Mouse (Mus musculus) CH12.LX (cell line): Measurements from ENCODE around the gene Gpr142. TPM values are rescaled to one million over a fixed set of nuclear protein-coding genes. Genes with fewer than 3 reads are reported as not detected.

Source experiments
- DNase-seq: peaks from one replicate; pipeline ENCODE4 v3.0.0-alpha.2; 2013; ENCODE audit errors: extremely low read depth
- H3K27ac ChIP-seq: 2 replicates; pipeline ENCODE4 v1.5.1; 2012; ENCODE audit warnings: low read depth, mild to moderate bottlenecking, control low read depth, moderate library complexity; ENCODE audit not compliant: insufficient read depth
- H3K27me3 ChIP-seq: replicated peaks from 2 replicates; pipeline ENCODE3; 2012; ENCODE audit warnings: inconsistent platforms
- H3K36me3 ChIP-seq, 2 experiments: replicated peaks in 1 of 2; 2 replicates each; pipeline versions ENCODE3 to v1.6.1; 2012; ENCODE audit warnings: inconsistent platforms in 1 of 2, low read length in 1 of 2, mild to moderate bottlenecking in 1 of 2, mixed read lengths in 1 of 2, moderate library complexity in 1 of 2; ENCODE audit not compliant: control insufficient read depth in 1 of 2, insufficient read depth in 1 of 2
- H3K4me1 ChIP-seq, 2 experiments: 2 replicates each; pipeline ENCODE4 v1.6.1; 2012; ENCODE audit warnings: inconsistent platforms in 1 of 2, moderate library complexity in 1 of 2; ENCODE audit not compliant: insufficient read depth in 2 of 2, control insufficient read depth in 1 of 2
- H3K4me2 ChIP-seq: 2 replicates; pipeline ENCODE4 v1.6.1; 2012; ENCODE audit warnings: low read depth, mild to moderate bottlenecking, control low read depth; ENCODE audit not compliant: poor library complexity, insufficient read depth, severe bottlenecking
- H3K4me3 ChIP-seq, 3 experiments: fragments of 150-350 bp in 1 of 3; sonication (generic) in 1 of 3; replicated peaks in 1 of 3; 2 replicates each; pipeline versions ENCODE3 to v1.5.1; 2011 to 2012; ENCODE audit warnings: low read depth in 2 of 3, low read length in 2 of 3, mild to moderate bottlenecking in 2 of 3, moderate library complexity in 2 of 3, control low read depth in 1 of 3, improper control_type of control experiment in 1 of 3, inconsistent platforms in 1 of 3, mixed read lengths in 1 of 3; ENCODE audit not compliant: poor library complexity in 1 of 3
- H3K79me2 ChIP-seq: replicated peaks from 2 replicates; pipeline ENCODE4 v1.6.1; 2012; ENCODE audit warnings: mild to moderate bottlenecking, moderate library complexity; ENCODE audit not compliant: control insufficient read depth, poor library complexity, insufficient read depth, severe bottlenecking; ENCODE audit errors: extremely low read depth
- H3K9ac ChIP-seq: 2 replicates; pipeline ENCODE4 v1.6.1; 2012; ENCODE audit warnings: low read depth, mild to moderate bottlenecking, control low read depth, moderate library complexity; ENCODE audit not compliant: insufficient read depth
- H3K9me3 ChIP-seq: replicated peaks from 2 replicates; pipeline ENCODE3; 2012; ENCODE audit warnings: low read length, inconsistent platforms, mixed read lengths
- CHD1 ChIP-seq: IDR thresholded peaks from 2 replicates; pipeline ENCODE4 v1.6.1; 2012; ENCODE audit warnings: low read depth, low read length, improper control_type of control experiment, inconsistent platforms
- CHD2 ChIP-seq: IDR thresholded peaks from 2 replicates; pipeline ENCODE4 v1.6.1; 2011; ENCODE audit warnings: low read length, improper control_type of control experiment
- E2F4 ChIP-seq: IDR thresholded peaks from 2 replicates; pipeline ENCODE4 v1.6.1; 2011; ENCODE audit warnings: low read depth, low read length, improper control_type of control experiment; ENCODE audit not compliant: insufficient replicate concordance
- EP300 ChIP-seq: IDR thresholded peaks from 2 replicates; pipeline ENCODE4 v1.6.1; 2011; ENCODE audit warnings: low read length, improper control_type of control experiment
- ETS1 ChIP-seq: conservative IDR thresholded peaks from 2 replicates; pipeline ENCODE4 v1.6.1; 2012; ENCODE audit warnings: low read depth, mild to moderate bottlenecking, inconsistent platforms, low read length, improper control_type of control experiment, moderate library complexity
- HCFC1 ChIP-seq: IDR thresholded peaks from 2 replicates; pipeline ENCODE4 v1.6.1; 2012; ENCODE audit warnings: low read depth, mild to moderate bottlenecking, inconsistent platforms, low read length, improper control_type of control experiment
- MAX ChIP-seq: IDR thresholded peaks from 2 replicates; pipeline ENCODE4 v1.6.1; 2011; ENCODE audit warnings: low read length, improper control_type of control experiment
- MYC ChIP-seq: IDR thresholded peaks from 2 replicates; pipeline ENCODE4 v1.6.1; 2011; ENCODE audit warnings: low read depth, mild to moderate bottlenecking, improper control_type of control experiment, low read length
- NELFE ChIP-seq: IDR thresholded peaks from 2 replicates; pipeline ENCODE4 v1.6.1; 2011; ENCODE audit warnings: low read depth, low read length, improper control_type of control experiment
- NRF1 ChIP-seq: IDR thresholded peaks from 2 replicates; pipeline ENCODE4 v1.6.1; 2014; ENCODE audit warnings: low read depth, mild to moderate bottlenecking, inconsistent platforms, low read length, improper control_type of control experiment, moderate library complexity
- PAX5 ChIP-seq: IDR thresholded peaks from 2 replicates; pipeline ENCODE4 v1.6.1; 2012; ENCODE audit warnings: low read length, inconsistent platforms, mixed read lengths
- POLR2AphosphoS2 ChIP-seq: IDR thresholded peaks from 2 replicates; pipeline ENCODE4 v1.6.1; 2011; ENCODE audit warnings: low read depth, low read length, improper control_type of control experiment
- RCOR1 ChIP-seq: conservative IDR thresholded peaks from 2 replicates; pipeline ENCODE4 v1.6.1; 2012; ENCODE audit warnings: low read depth, mild to moderate bottlenecking, inconsistent platforms, low read length, improper control_type of control experiment
- SIN3A ChIP-seq: IDR thresholded peaks from 2 replicates; pipeline ENCODE4 v1.6.1; 2012; ENCODE audit warnings: low read length, improper control_type of control experiment, inconsistent platforms
- USF1 ChIP-seq: IDR thresholded peaks from 2 replicates; pipeline ENCODE4 v1.6.1; 2014; ENCODE audit warnings: low read depth, mild to moderate bottlenecking, inconsistent platforms, low read length, improper control_type of control experiment
- USF2 ChIP-seq: conservative IDR thresholded peaks from 2 replicates; pipeline ENCODE4 v1.6.1; 2011; ENCODE audit warnings: low read depth, low read length, improper control_type of control experiment
- ZC3H11A ChIP-seq: IDR thresholded peaks from 2 replicates; pipeline ENCODE4 v1.6.1; 2012; ENCODE audit warnings: low read depth, mild to moderate bottlenecking, inconsistent platforms, low read length, improper control_type of control experiment
- ZKSCAN1 ChIP-seq: IDR thresholded peaks from 2 replicates; pipeline ENCODE4 v1.6.1; 2012; ENCODE audit warnings: low read depth, inconsistent platforms, low read length, improper control_type of control experiment, borderline replicate concordance
- ZMIZ1 ChIP-seq: IDR thresholded peaks from 2 replicates; pipeline ENCODE4 v1.6.1; 2012; ENCODE audit warnings: low read depth, mild to moderate bottlenecking, inconsistent platforms, low read length, improper control_type of control experiment
- ZNF384 ChIP-seq: IDR thresholded peaks from 2 replicates; pipeline ENCODE4 v1.6.1; 2012; ENCODE audit warnings: low read depth, low read length, improper control_type of control experiment, inconsistent platforms
- dilution Hi-C: fragments of 300-500 bp; cut with MboI; formaldehyde crosslinking; loops from 2 replicates; pipeline ENCODE4 v1.14.3; 2020; ENCODE audit warnings: low sequenced_read_pairs; ENCODE audit not compliant: extremely low pct_unique_long_range_greater_than_20kb, extremely low pct_ligation_motif_present
- in situ Hi-C: fragments of 300-500 bp; cut with MboI; formaldehyde crosslinking; loops from 3 replicates; pipeline ENCODE4 v1.14.3; 2019; ENCODE audit warnings: low sequenced_read_pairs, low pct_ligation_motif_present, low pct_unique_long_range_greater_than_20kb, mixed read lengths
- polyA plus RNA-seq: library from polyadenylated mRNA; unstranded; fragments of >175 nt; gene quantifications from 2 replicates; pipeline ENCODE4 v1.2.1, GENCODE M21; 2012; ENCODE audit warnings: low read depth; ENCODE audit not compliant: insufficient read length
- total RNA-seq, 2 experiments: library from RNA; depleted of rRNA; stranded (reverse); fragments of 300-350 nt in 1 of 2; fragments of >200 nt in 1 of 2; gene quantifications; 2 replicates each; pipeline ENCODE4 v1.2.3; 2012 to 2014

Gpr142 gene
- total and polyA plus RNA-seq, 3 experiments, result not detected

GRCm38 (mm10) chr11:114851269-114851607 lies 52.5 kb downstream of the Gpr142 start:
- DNase-seq, result no peak
- in situ Hi-C loops, result no loop called here
- Histone ChIP-seq H3K4me3 (no peak overlapping the region), H3K27ac (no peak overlapping the region), H3K9me3 (peaks cover 25% of the 10 kb centered on the region), H3K79me2 (no peaks in the 10 kb centered on the region), H3K4me2 (no peak overlapping the region), H3K9ac (no peak overlapping the region), H3K4me1 (peaks cover 3 to 21% of the 10 kb centered on the region in 2 experiments; a peak in 2 of 4 replicates), H3K36me3 (no peaks in the 10 kb centered on the region), H3K27me3 (peaks cover 6% of the 10 kb centered on the region)
- dilution Hi-C loops, result no loop called here
- TF ChIP-seq ZNF384, result no peak
- TF ChIP-seq USF2, result no peak
- TF ChIP-seq ZC3H11A, result no peak
- TF ChIP-seq USF1, result no peak
- TF ChIP-seq SIN3A, result no peak
- TF ChIP-seq NRF1, result no peak
- no peak for TF ChIP-seq EP300
- no peak for TF ChIP-seq ZMIZ1
- TF ChIP-seq NELFE, result no peak
- no peak for TF ChIP-seq CHD2
- no peak for TF ChIP-seq CHD1

GRCm38 (mm10) chr11:114851608-114852310 lies 53.0 kb downstream of the Gpr142 start:
- peaks cover 6% of the 10 kb centered on the region for H3K27me3 ChIP-seq
- dilution Hi-C loops (no loop called here), in situ Hi-C loops (no loop called here)
- H3K27ac ChIP-seq, result no peak overlapping the region
- no peak for DNase-seq
- no peak overlapping the region for H3K4me2 ChIP-seq
- no peaks in the 10 kb centered on the region for H3K36me3 ChIP-seq
- no peak for TF ChIP-seq ETS1
- TF ChIP-seq USF2, result no peak
- TF ChIP-seq MAX, result no peak
- no peak for TF ChIP-seq ZC3H11A
- TF ChIP-seq HCFC1, result no peak
- no peak for TF ChIP-seq ZKSCAN1
- no peak for TF ChIP-seq ZMIZ1
- no peak for TF ChIP-seq POLR2AphosphoS2
- TF ChIP-seq CHD2, result no peak
- no peak for TF ChIP-seq MYC
- TF ChIP-seq PAX5, result no peak
- TF ChIP-seq E2F4, result no peak
- no peak for TF ChIP-seq RCOR1
- H3K9ac ChIP-seq, result no peak overlapping the region
- H3K9me3 ChIP-seq, result peaks cover 25% of the 10 kb centered on the region
- no peaks in the 10 kb centered on the region for H3K79me2 ChIP-seq
- peaks cover 3 to 21% of the 10 kb centered on the region in 2 experiments; a peak in 2 of 4 replicates for H3K4me1 ChIP-seq
- no peak overlapping the region for H3K4me3 ChIP-seq
